In genomic region chr12:44889677-44890393, GRCm38 (mm10) we compare ENCODE assay signal across 26 mouse cellular contexts.
"Had no signal": no experiment of that assay in that cellular context is flagged by ENCODE, and none has a peak within 500 bp of the region (broad histone marks: within the 10 kb centered on the region; RNA-seq: fewer than 3 reads in every experiment).

No protein-coding gene starts in this region.

- H3K36me3 ChIP-seq: heart, embryonic 13.5 days; heart, embryonic 15.5 days; hindbrain, embryonic 13.5 days; hindbrain, embryonic 15.5 days; limb, embryonic 10.5 days; limb, embryonic 12.5 days; liver, embryonic 13.5 days had no signal

- DNase-seq: gastrocnemius, adult 2 months; gastrocnemius, postnatal 10 days; gastrocnemius, postnatal 25 days; heart, adult 11 months; heart, adult 2 months; heart, postnatal 14 days; heart, postnatal 36 days; kidney, adult 18-20 months; kidney, adult 8-10 months; kidney, postnatal 10 days; kidney, postnatal 25 days; kidney, postnatal 4 days; liver; liver, embryonic 13.5 days had no signal

- H3K4me3 ChIP-seq: gastrocnemius, adult 2 months; heart, adult 2 months; heart, embryonic 13.5 days; heart, embryonic 15.5 days; hindbrain, embryonic 13.5 days; hindbrain, embryonic 15.5 days; layer of hippocampus, adult 2 months; left cerebral cortex, adult 2 months; limb, embryonic 10.5 days; limb, embryonic 12.5 days; liver, embryonic 13.5 days had no signal

- H3K4me1 ChIP-seq: heart, embryonic 15.5 days; hindbrain, embryonic 13.5 days; hindbrain, embryonic 15.5 days; liver, embryonic 13.5 days had no signal

- ATAC-seq: hindbrain, postnatal 0 days; intestine, postnatal 0 days had no signal

- H3K27ac ChIP-seq: gastrocnemius, adult 2 months; heart, adult 2 months; heart, embryonic 13.5 days; heart, embryonic 15.5 days; hindbrain, embryonic 13.5 days; hindbrain, embryonic 15.5 days; hindbrain, postnatal 0 days; layer of hippocampus, adult 2 months; left cerebral cortex, adult 2 months; limb, embryonic 10.5 days; limb, embryonic 12.5 days; liver, embryonic 13.5 days had no signal

- H3K9ac ChIP-seq: heart, embryonic 13.5 days; heart, embryonic 15.5 days; hindbrain, embryonic 13.5 days; hindbrain, embryonic 15.5 days; limb, embryonic 12.5 days; liver, embryonic 13.5 days had no signal

- H3K27me3 ChIP-seq: heart, embryonic 13.5 days; heart, embryonic 15.5 days; hindbrain, embryonic 13.5 days; hindbrain, embryonic 15.5 days; limb, embryonic 12.5 days; liver, embryonic 13.5 days had no signal

- H3K4me2 ChIP-seq: heart, embryonic 11.5 days; heart, embryonic 13.5 days; heart, embryonic 15.5 days; hindbrain, embryonic 13.5 days; hindbrain, embryonic 15.5 days; limb, embryonic 12.5 days; liver, embryonic 11.5 days; liver, embryonic 13.5 days had no signal

- H3K9me3 ChIP-seq: heart, embryonic 13.5 days; heart, embryonic 15.5 days; hindbrain, embryonic 13.5 days; hindbrain, embryonic 15.5 days; limb, embryonic 10.5 days; limb, embryonic 12.5 days; liver, embryonic 13.5 days had no signal
